Mouse (Mus musculus) lung, adult 2 months (tissue): ENCODE measurements at regions not wholly inside any gene's neighbourhood (a gene's known extent, or its start where the extent isn't known, plus 50 kb on each side); places are given as distances from the start of the nearest gene placed in this dataset.

Experiments used
- DNase-seq: peaks from one replicate; pipeline ENCODE4 v3.0.0; 2022
- H3K4me1 ChIP-seq: fragments of 200-500 bp; 2 replicates; pipeline ENCODE4 v1.6.1; 2011; ENCODE audit warnings: low read length; ENCODE audit not compliant: control insufficient read depth, insufficient read depth
- H3K4me3 ChIP-seq: fragments of 200-500 bp; replicated peaks from 2 replicates; pipeline ENCODE3; 2011; ENCODE audit warnings: low read depth, mild to moderate bottlenecking, control low read depth, low read length; ENCODE audit errors: extremely low read depth
- CTCF ChIP-seq: fragments of 200-500 bp; IDR thresholded peaks from 2 replicates; pipeline ENCODE4 v1.5.1; 2011; ENCODE audit warnings: mild to moderate bottlenecking, low read length, control low read depth; ENCODE audit not compliant: insufficient read depth
- POLR2A ChIP-seq: fragments of 200-500 bp; IDR thresholded peaks from 2 replicates; pipeline ENCODE4 v1.6.1; 2011; ENCODE audit warnings: low read depth, mild to moderate bottlenecking, control low read depth, low read length, borderline replicate concordance; ENCODE audit errors: extremely low read depth
- WGBS: fragments of 180-500 bp; shearing (Covaris S2); methylation state at CpG from one replicate; pipeline ENCODE4 v1.1.7; 2018; 5-methylcytosine and 5-hydroxymethylcytosine counted together

- TF ChIP-seq CTCF (no peak), POLR2A (no peak)
- no peak for DNase-seq
- Histone ChIP-seq H3K4me3 (no peak overlapping the region), H3K4me1 (no peaks in the 10 kb centered on the region)
- WGBS, result 43% methylated on average over 9 of the region's 9 CpGs
Measured at GRCm38 (mm10) chr19:30490916-30491315, 58.5 kb downstream of the Dkk1 start.
